Mouse (Mus musculus) brain, embryonic 14.5 days (tissue): ENCODE measurements around the gene Aldh1a3.

Experiments used
- CTCF ChIP-seq: fragments of 200-500 bp; IDR thresholded peaks from 2 replicates; pipeline ENCODE4 v1.5.1; 2012; ENCODE audit warnings: inconsistent platforms, mild to moderate bottlenecking, moderate library complexity, borderline replicate concordance; ENCODE audit not compliant: insufficient read depth, insufficient read length; ENCODE audit errors: extremely low read depth
- POLR2A ChIP-seq: fragments of 200-500 bp; IDR thresholded peaks from 2 replicates; pipeline ENCODE4 v1.6.1; 2012; ENCODE audit warnings: mild to moderate bottlenecking, inconsistent platforms, borderline replicate concordance; ENCODE audit not compliant: poor library complexity, insufficient read depth, insufficient read length, severe bottlenecking; ENCODE audit errors: extremely low read depth

DNA sequence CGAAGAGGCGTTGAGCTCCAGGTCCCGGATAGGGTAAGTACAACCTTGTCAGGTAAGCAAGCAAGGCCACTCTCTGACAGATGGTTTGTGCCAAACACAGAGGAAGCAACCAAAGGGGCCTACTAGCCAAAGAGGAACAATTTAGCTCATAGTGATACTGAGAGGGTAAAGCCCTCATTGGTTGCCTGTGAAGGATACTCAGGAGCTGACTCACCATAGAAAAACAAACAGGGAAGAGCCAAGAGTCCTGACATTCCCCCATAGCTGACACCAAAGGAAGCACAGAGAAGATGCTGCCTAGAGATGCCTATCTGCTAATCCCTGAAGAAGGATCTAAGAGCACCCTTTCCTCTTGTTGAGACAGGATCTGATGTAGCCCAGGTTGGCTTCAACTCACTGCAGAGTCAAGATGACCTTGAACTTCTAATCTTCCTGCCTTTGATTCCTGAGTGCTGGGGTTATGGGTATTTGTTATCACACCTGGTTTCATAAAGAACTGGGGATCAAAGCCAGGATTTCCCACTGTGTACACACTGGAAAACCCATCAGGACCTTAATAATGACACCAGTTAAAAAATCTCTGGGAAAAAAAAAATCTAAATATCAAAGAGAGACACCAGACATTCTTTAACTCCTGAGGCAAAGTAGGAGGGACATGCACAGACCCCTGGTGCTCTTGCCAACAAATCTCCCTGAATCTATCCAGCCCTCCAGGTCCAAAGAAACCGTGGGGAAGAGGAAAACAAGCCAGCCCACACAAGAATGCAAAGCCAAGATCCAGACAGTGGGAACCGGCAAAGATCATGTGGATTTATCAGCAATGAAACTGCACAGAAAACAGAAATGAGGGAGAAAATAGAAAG is 58.0 kb downstream of the Aldh1a3 start:
- TF ChIP-seq POLR2A = no peak
- TF ChIP-seq CTCF = no peak
